Mouse (Mus musculus): ENCODE measurements around the gene Gm42372.
"Not testable (repeated sequence)": the region's sequence is repeated elsewhere in the genome, so short reads cannot be mapped to it uniquely, and the experiment has no call there.

The Gm42372 gene

GRCm38 (mm10) chr7:16982859-16983568 lies at the start of gene Gm42372:
Gene Gm42372, plus strand, starts transcription at chr7:16983086.
- peak; percentile 85 to 91 for DNase-seq

- peak in 1 of 2 experiments; percentile 34 for DNase-seq
Measured at GRCm38 (mm10) chr7:16937312-16937711, 45.6 kb upstream of the Gm42372 start.

GRCm38 (mm10) chr7:16938117-16938791 lies 44.6 kb upstream of the Gm42372 start:
- DNase-seq, result no peak

GRCm38 (mm10) chr7:16940292-16940691 lies 42.6 kb upstream of the Gm42372 start:
- no peak for DNase-seq

GRCm38 (mm10) chr7:16942861-16943260 lies 40.0 kb upstream of the Gm42372 start:
- DNase-seq, result peak in 1 of 2 experiments; percentile 21

GRCm38 (mm10) chr7:16944061-16944807 lies 38.7 kb upstream of the Gm42372 start, which contains the start of gene Pnmal2:
Gene Pnmal2, plus strand, starts transcription at chr7:16944682.
- DNase-seq, result peak; percentile 89 to 96

GRCm38 (mm10) chr7:16944808-16945315 lies 38.0 kb upstream of the Gm42372 start:
- no peak for DNase-seq

- DNase-seq, result peak in 1 of 2 experiments; percentile 15
Measured at GRCm38 (mm10) chr7:16945419-16945818, 37.5 kb upstream of the Gm42372 start.

- no peak for DNase-seq
Measured at GRCm38 (mm10) chr7:16946441-16947348, 36.2 kb upstream of the Gm42372 start.

- no peak for DNase-seq
Measured at GRCm38 (mm10) chr7:16947349-16947895, 35.5 kb upstream of the Gm42372 start.

GRCm38 (mm10) chr7:16947959-16948361 lies 34.9 kb upstream of the Gm42372 start:
- no peak for DNase-seq

- DNase-seq, result no peak
Measured at GRCm38 (mm10) chr7:16948923-16949458, 33.9 kb upstream of the Gm42372 start.

GRCm38 (mm10) chr7:16949908-16950841 lies 32.7 kb upstream of the Gm42372 start:
- DNase-seq, result peak; percentile 80 to 82

- peak; percentile 84 to 85 for DNase-seq
Measured at GRCm38 (mm10) chr7:16950861-16951635, 31.8 kb upstream of the Gm42372 start.

- DNase-seq, result not testable (repeated sequence)
Measured at GRCm38 (mm10) chr7:16953776-16954175, 29.1 kb upstream of the Gm42372 start.

- no peak for DNase-seq
Measured at GRCm38 (mm10) chr7:16955712-16956111, 27.2 kb upstream of the Gm42372 start.

GRCm38 (mm10) chr7:16956410-16957265 lies 26.2 kb upstream of the Gm42372 start:
- DNase-seq, result no peak

GRCm38 (mm10) chr7:16959539-16960187 lies 23.2 kb upstream of the Gm42372 start, which contains the start of gene Pnmal1:
Gene Pnmal1, plus strand, starts transcription at chr7:16959679.
- no peak for DNase-seq

All from thymus, postnatal 36 days (tissue).